Mouse (Mus musculus) stomach, embryonic 15.5 days (tissue): ENCODE data around the gene Npas1. TPM values are rescaled to one million over a fixed set of nuclear protein-coding genes. Genes with fewer than 3 reads are reported as not detected.

Experiments used
- ATAC-seq: fragments of 200-750 bp; cut with Nextera tagmentation; 2 replicates; pipeline ENCODE4 v1.8.0; 2017; ENCODE audit warnings: low read depth, moderate number of reproducible peaks, moderate TSS enrichment; ENCODE audit not compliant: insufficient read depth, low FRiP score
- H3K27ac ChIP-seq: fragments of 300-500 bp; sonication (generic); 2 replicates; pipeline ENCODE4 v1.5.1; 2015; ENCODE audit warnings: mild to moderate bottlenecking, inconsistent platforms
- H3K27me3 ChIP-seq: fragments of 300-500 bp; sonication (generic); replicated peaks from 2 replicates; pipeline ENCODE4 v1.6.1; 2015; ENCODE audit warnings: inconsistent platforms
- H3K36me3 ChIP-seq: fragments of 300-500 bp; sonication (generic); 2 replicates; pipeline ENCODE4 v1.6.1; 2015; ENCODE audit warnings: inconsistent platforms
- H3K4me1 ChIP-seq: fragments of 300-500 bp; sonication (generic); 2 replicates; pipeline ENCODE4 v1.6.1; 2015; ENCODE audit warnings: inconsistent platforms
- H3K4me2 ChIP-seq: fragments of 300-500 bp; sonication (generic); 2 replicates; pipeline ENCODE4 v1.6.1; 2015; ENCODE audit warnings: mild to moderate bottlenecking, inconsistent platforms
- H3K4me3 ChIP-seq: fragments of 300-500 bp; sonication (generic); replicated peaks from 2 replicates; pipeline ENCODE4 v1.5.1; 2015; ENCODE audit warnings: inconsistent platforms
- H3K9ac ChIP-seq: fragments of 300-500 bp; sonication (generic); 2 replicates; pipeline ENCODE4 v1.6.1; 2015; ENCODE audit warnings: inconsistent platforms
- H3K9me3 ChIP-seq: fragments of 300-500 bp; sonication (generic); 2 replicates; pipeline ENCODE4 v1.6.1; 2016; ENCODE audit warnings: inconsistent platforms
- WGBS: fragments of 180-500 bp; shearing (Covaris S2); methylation state at CpG from one replicate; pipeline ENCODE4 v1.1.7; 2015; 5-methylcytosine and 5-hydroxymethylcytosine counted together
- polyA plus RNA-seq: library from polyadenylated mRNA; unstranded; fragments of >200 nt; fragmentation: Nextera tagmentation; extraction: Ambion mirVana; gene quantifications from 2 replicates; pipeline ENCODE4 v1.2.1, GENCODE M21; 2015

The Npas1 gene
- polyA plus RNA-seq, 1 experiment from 2014 or later = 0.33 TPM

GRCm38 (mm10) chr7:16493361-16493760, 15.8 kb upstream of the Npas1 start:
- no peak for ATAC-seq
- Histone ChIP-seq H3K9me3 (no peaks in the 10 kb centered on the region), H3K4me3 (no peak overlapping the region), H3K27ac (no peak overlapping the region), H3K27me3 (no peaks in the 10 kb centered on the region), H3K4me1 (no peaks in the 10 kb centered on the region), H3K36me3 (peaks cover 25% of the 10 kb centered on the region; the same call in 1 of the 2 replicates), H3K4me2 (no peak overlapping the region), H3K9ac (no peak overlapping the region)
- WGBS = 24% methylated on average over 2 of the region's 2 CpGs

GRCm38 (mm10) chr7:16492211-16492610, 14.7 kb upstream of the Npas1 start:
- Histone ChIP-seq H3K27ac (no peak overlapping the region), H3K27me3 (no peaks in the 10 kb centered on the region), H3K4me3 (no peak overlapping the region), H3K9ac (no peak overlapping the region), H3K36me3 (peaks cover 15% of the 10 kb centered on the region; the same call in 1 of the 2 replicates), H3K9me3 (no peaks in the 10 kb centered on the region), H3K4me2 (no peak overlapping the region), H3K4me1 (no peaks in the 10 kb centered on the region)
- no peak for ATAC-seq
- WGBS = 62% methylated on average over 3 of the region's 3 CpGs

GRCm38 (mm10) chr7:16491759-16492158, 14.2 kb upstream of the Npas1 start:
- 28% methylated on average over 3 of the region's 3 CpGs for WGBS
- H3K4me2 ChIP-seq = no peak overlapping the region
- H3K27me3 ChIP-seq = no peaks in the 10 kb centered on the region
- no peak overlapping the region for H3K9ac ChIP-seq
- H3K36me3 ChIP-seq = peaks cover 10% of the 10 kb centered on the region; the same call in 1 of the 2 replicates
- H3K9me3 ChIP-seq = no peaks in the 10 kb centered on the region
- ATAC-seq = 0 out of 2 replicates have a peak, but pooled peaks have one; percentile 23
- no peak overlapping the region for H3K4me3 ChIP-seq
- no peak overlapping the region for H3K27ac ChIP-seq
- H3K4me1 ChIP-seq = no peaks in the 10 kb centered on the region

DNA sequence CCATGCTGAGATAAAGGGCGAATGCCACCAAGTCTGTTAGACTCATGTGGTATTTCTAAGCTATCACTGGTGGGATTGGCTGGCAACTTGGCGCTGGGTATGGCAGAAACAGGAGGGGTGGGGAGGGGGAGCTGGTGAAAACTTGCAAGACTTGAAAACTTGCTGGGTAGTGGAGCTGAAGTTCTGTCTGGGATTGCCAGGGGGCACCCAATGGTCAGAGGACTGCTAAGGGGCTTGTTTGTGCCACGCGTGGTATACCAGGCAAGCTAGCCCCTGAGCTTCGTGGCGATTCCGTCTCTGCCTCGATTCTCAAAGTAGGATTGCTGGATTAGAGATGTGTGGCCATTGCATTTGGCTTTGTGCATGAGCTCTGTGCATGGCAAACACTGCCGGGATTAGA, 12.4 kb upstream of the Npas1 start:
- ATAC-seq = no peak
- 83% methylated on average over 9 of the region's 9 CpGs for WGBS
- H3K27me3 ChIP-seq = no peaks in the 10 kb centered on the region
- H3K4me3 ChIP-seq = no peak overlapping the region
- no peaks in the 10 kb centered on the region for H3K36me3 ChIP-seq
- H3K9me3 ChIP-seq = no peaks in the 10 kb centered on the region
- H3K27ac ChIP-seq = no peak overlapping the region
- H3K4me1 ChIP-seq = no peaks in the 10 kb centered on the region
- H3K9ac ChIP-seq = no peak overlapping the region
- H3K4me2 ChIP-seq = no peak overlapping the region

- Histone ChIP-seq H3K4me1 (no peaks in the 10 kb centered on the region), H3K27me3 (no peaks in the 10 kb centered on the region), H3K4me2 (no peak overlapping the region), H3K4me3 (no peak overlapping the region), H3K9ac (no peak overlapping the region), H3K27ac (no peak overlapping the region), H3K36me3 (no peaks in the 10 kb centered on the region), H3K9me3 (no peaks in the 10 kb centered on the region)
- no peak for ATAC-seq
Measured at GRCm38 (mm10) chr7:16488816-16489215, 11.3 kb upstream of the Npas1 start.

- Histone ChIP-seq H3K9me3 (no peaks in the 10 kb centered on the region), H3K27ac (no peak overlapping the region), H3K4me3 (peak overlapping the region; percentile 34), H3K27me3 (peaks cover 57% of the 10 kb centered on the region), H3K4me1 (peaks cover 20% of the 10 kb centered on the region), H3K36me3 (no peaks in the 10 kb centered on the region), H3K9ac (no peak overlapping the region), H3K4me2 (peak overlapping the region; percentile 56)
- 1% methylated on average over 33 of the region's 34 CpGs for WGBS
- ATAC-seq = peak; percentile 53
Measured at GRCm38 (mm10) chr7:16476600-16476989, 933 bp downstream of the Npas1 start.

GRCm38 (mm10) chr7:16475764-16476599, 1.5 kb downstream of the Npas1 start:
- no peaks in the 10 kb centered on the region for H3K9me3 ChIP-seq
- H3K27ac ChIP-seq = no peak overlapping the region
- no peak overlapping the region for H3K9ac ChIP-seq
- peaks cover 20% of the 10 kb centered on the region for H3K4me1 ChIP-seq
- H3K27me3 ChIP-seq = peaks cover 62% of the 10 kb centered on the region
- 1% methylated on average over 54 of the region's 59 CpGs for WGBS
- peak overlapping the region; percentile 56 for H3K4me2 ChIP-seq
- H3K36me3 ChIP-seq = no peaks in the 10 kb centered on the region
- no peak for ATAC-seq
- H3K4me3 ChIP-seq = peak overlapping the region; percentile 34

DNA sequence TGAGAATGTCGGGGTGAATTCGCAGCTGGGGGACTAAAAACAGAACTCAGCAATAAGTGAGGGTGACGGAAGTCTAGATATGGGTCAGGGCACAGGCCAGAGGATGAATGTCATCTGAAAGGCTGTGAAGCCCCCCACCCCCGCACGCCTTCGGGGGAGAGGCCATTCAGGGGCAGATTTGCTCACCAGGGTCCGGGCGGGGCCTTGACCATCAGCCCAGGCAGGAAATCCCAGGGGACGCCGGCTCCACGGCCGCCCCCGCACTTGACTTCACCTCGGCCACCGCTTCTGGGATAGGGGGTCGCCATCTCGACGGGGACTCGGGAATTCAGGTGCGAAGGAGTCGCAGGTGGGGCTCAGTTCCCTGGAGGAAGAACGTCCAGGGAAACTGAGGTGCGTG, 2.2 kb downstream of the Npas1 start:
- Histone ChIP-seq H3K9ac (no peak overlapping the region), H3K4me3 (peak overlapping the region; percentile 34; the same call in 1 of the 2 replicates), H3K4me1 (peaks cover 20% of the 10 kb centered on the region), H3K9me3 (no peaks in the 10 kb centered on the region), H3K27ac (no peak overlapping the region), H3K27me3 (peaks cover 68% of the 10 kb centered on the region), H3K36me3 (no peaks in the 10 kb centered on the region), H3K4me2 (peak overlapping the region; percentile 56)
- ATAC-seq = no peak
- WGBS = 2% methylated on average over 23 of the region's 23 CpGs

- Histone ChIP-seq H3K9me3 (no peaks in the 10 kb centered on the region), H3K9ac (no peak overlapping the region), H3K4me1 (peaks cover 20% of the 10 kb centered on the region), H3K27me3 (peaks cover 71% of the 10 kb centered on the region), H3K4me2 (peak overlapping the region; percentile 24), H3K4me3 (no peak overlapping the region; the same call in 1 of the 2 replicates), H3K36me3 (no peaks in the 10 kb centered on the region), H3K27ac (no peak overlapping the region)
- ATAC-seq = no peak
- 3% methylated on average over 33 of the region's 33 CpGs for WGBS
Measured at GRCm38 (mm10) chr7:16474445-16474844, 3.1 kb downstream of the Npas1 start.

DNA sequence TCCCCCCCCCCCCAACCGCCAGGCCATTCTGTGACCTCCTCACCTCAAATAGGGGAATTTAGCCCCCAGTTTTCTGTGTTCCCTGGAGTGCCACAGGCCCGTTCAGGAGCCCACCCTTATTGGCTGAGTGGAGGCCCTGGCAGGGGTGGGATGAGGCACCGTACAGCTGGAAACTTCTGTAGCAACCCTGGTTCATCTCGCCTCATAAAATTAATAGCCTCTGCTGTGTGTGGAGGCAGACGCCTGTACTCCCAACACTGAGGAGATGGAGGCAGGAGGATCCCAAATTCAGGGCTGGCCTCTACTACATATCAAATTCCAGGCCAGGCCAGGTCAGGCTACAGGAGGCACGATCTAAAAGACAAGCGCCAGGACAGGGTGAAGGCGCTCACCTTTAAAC, 3.7 kb downstream of the Npas1 start:
- Histone ChIP-seq H3K9me3 (no peaks in the 10 kb centered on the region), H3K27ac (no peak overlapping the region), H3K4me1 (peaks cover 20% of the 10 kb centered on the region), H3K9ac (no peak overlapping the region), H3K4me2 (no peak overlapping the region), H3K27me3 (peaks cover 71% of the 10 kb centered on the region), H3K4me3 (no peak overlapping the region), H3K36me3 (no peaks in the 10 kb centered on the region)
- no peak for ATAC-seq
- 52% methylated on average over 8 of the region's 8 CpGs for WGBS

GRCm38 (mm10) chr7:16472116-16472709, 5.3 kb downstream of the Npas1 start:
- no peak overlapping the region for H3K4me3 ChIP-seq
- no peak overlapping the region for H3K27ac ChIP-seq
- H3K4me2 ChIP-seq = no peak overlapping the region
- no peaks in the 10 kb centered on the region for H3K9me3 ChIP-seq
- H3K27me3 ChIP-seq = peaks cover 66% of the 10 kb centered on the region
- peaks cover 20% of the 10 kb centered on the region for H3K4me1 ChIP-seq
- ATAC-seq = no peak
- no peaks in the 10 kb centered on the region for H3K36me3 ChIP-seq
- no peak overlapping the region for H3K9ac ChIP-seq
- 15% methylated on average over 17 of the region's 17 CpGs for WGBS

GRCm38 (mm10) chr7:16471549-16471948, 6.0 kb downstream of the Npas1 start:
- H3K4me2 ChIP-seq = no peak overlapping the region
- no peaks in the 10 kb centered on the region for H3K9me3 ChIP-seq
- no peak for ATAC-seq
- no peak overlapping the region for H3K9ac ChIP-seq
- H3K36me3 ChIP-seq = no peaks in the 10 kb centered on the region
- no peak overlapping the region for H3K27ac ChIP-seq
- H3K27me3 ChIP-seq = peaks cover 59% of the 10 kb centered on the region
- no peak overlapping the region for H3K4me3 ChIP-seq
- 40% methylated on average over 9 of the region's 9 CpGs for WGBS
- H3K4me1 ChIP-seq = peaks cover 18% of the 10 kb centered on the region
